Mouse (Mus musculus): ENCODE data around the gene Gm14124. TPM values are rescaled to one million over a fixed set of nuclear protein-coding genes. Genes with fewer than 3 reads are reported as not detected.
"Not testable (repeated sequence)": the region's sequence is repeated elsewhere in the genome, so short reads cannot be mapped to it uniquely, and the experiment has no call there.

Gene Gm14124
- total and polyA plus RNA-seq, 3 experiments: 5.1 to 10.4 (median 6.5) TPM

DNA sequence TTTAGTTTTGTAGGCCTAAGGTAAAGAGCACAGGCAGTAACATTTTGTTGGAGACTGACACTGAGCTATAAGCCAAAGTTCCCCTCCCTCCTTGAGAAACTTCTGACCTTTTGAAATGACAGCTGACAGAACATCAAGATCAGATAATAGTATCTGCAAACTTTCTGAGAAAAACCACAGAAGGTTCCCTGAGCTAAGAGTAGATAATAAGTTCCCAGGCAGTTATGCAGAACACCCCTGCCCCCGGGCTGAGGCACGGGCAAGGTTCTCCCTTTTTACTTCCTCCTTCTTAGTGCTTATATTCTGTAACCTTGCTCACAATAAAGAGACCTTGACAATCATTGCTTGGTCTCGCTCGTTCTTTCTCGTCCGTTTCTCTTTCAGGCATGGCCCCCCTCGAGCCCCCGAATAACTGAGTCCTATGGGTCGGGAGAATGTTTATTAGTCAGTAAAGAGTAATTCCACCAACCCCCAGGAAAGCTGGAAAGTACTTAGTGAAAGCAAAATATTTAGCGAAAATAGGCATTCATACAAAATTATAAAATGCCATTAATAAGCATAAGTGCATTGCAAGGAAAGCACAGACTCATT is 50.0 kb downstream of the Gm14124 start:
- Histone ChIP-seq H3K27ac (ENCODE audit: insufficient read depth, low read depth) (no peak overlapping the region), H3K4me1 (ENCODE audit: control insufficient read depth in 1 of 2, insufficient read depth in 2 of 2) (peaks cover 0 to 20% of the 10 kb centered on the region in 2 experiments; a peak in 2 of 4 replicates), H3K4me2 (ENCODE audit: insufficient read depth, low read depth, poor library complexity, severe bottlenecking) (no peak overlapping the region), H3K36me3 (replicated peaks in 1 of 2; ENCODE audit: control insufficient read depth in 1 of 2, insufficient read depth in 1 of 2, low read length in 1 of 2) (no peaks in the 10 kb centered on the region), H3K9ac (ENCODE audit: insufficient read depth, low read depth) (no peak overlapping the region), H3K27me3 (replicated peaks) (no peaks in the 10 kb centered on the region), H3K79me2 (replicated peaks; ENCODE audit: control insufficient read depth, extremely low read depth, insufficient read depth, poor library complexity, severe bottlenecking) (peaks cover 6% of the 10 kb centered on the region), H3K4me3 (replicated peaks in 1 of 3; ENCODE audit: low read depth in 2 of 3, low read length in 2 of 3, poor library complexity in 1 of 3) (no peak overlapping the region), H3K9me3 (replicated peaks; ENCODE audit: low read length) (no peaks in the 10 kb centered on the region)
- in situ Hi-C loops (cut with MboI; ENCODE audit: low pct_ligation_motif_present, low pct_unique_long_range_greater_than_20kb, low sequenced_read_pairs): no loop called here
- dilution Hi-C loops (cut with MboI; ENCODE audit: extremely low pct_ligation_motif_present, extremely low pct_unique_long_range_greater_than_20kb, low sequenced_read_pairs): no loop called here
- TF ChIP-seq ZMIZ1 (IDR thresholded peaks at IDR 0.05; ENCODE audit: low read depth, low read length): no peak
- TF ChIP-seq BHLHE40 (IDR thresholded peaks at IDR 0.05; ENCODE audit: low read depth, low read length): 0 out of 2 replicates have a peak, but pooled peaks have one; percentile 14
- peak; percentile 27 for DNase-seq (ENCODE audit: extremely low read depth)

- Histone ChIP-seq H3K4me2 (ENCODE audit: insufficient read depth, low read depth, poor library complexity, severe bottlenecking) (peak overlapping the region; percentile 77; the same call in 1 of the 2 replicates), H3K36me3 (replicated peaks in 1 of 2; ENCODE audit: control insufficient read depth in 1 of 2, insufficient read depth in 1 of 2, low read length in 1 of 2) (peaks cover 6 to 18% of the 10 kb centered on the region in 2 experiments), H3K4me3 (replicated peaks in 1 of 3; ENCODE audit: low read depth in 2 of 3, low read length in 2 of 3, poor library complexity in 1 of 3) (peak overlapping the region; percentile 59 to 96 (median 67)), H3K9ac (ENCODE audit: insufficient read depth, low read depth) (peak overlapping the region; percentile 75), H3K4me1 (ENCODE audit: control insufficient read depth in 1 of 2, insufficient read depth in 2 of 2) (peaks cover 0 to 33% of the 10 kb centered on the region in 2 experiments; a peak in 2 of 4 replicates), H3K79me2 (replicated peaks; ENCODE audit: control insufficient read depth, extremely low read depth, insufficient read depth, poor library complexity, severe bottlenecking) (peaks cover 29% of the 10 kb centered on the region)
- H3K9me3 ChIP-seq (replicated peaks; ENCODE audit: low read length); H3K27me3 ChIP-seq (replicated peaks); in situ Hi-C loops (cut with MboI; ENCODE audit: low pct_ligation_motif_present, low pct_unique_long_range_greater_than_20kb, low sequenced_read_pairs); H3K27ac ChIP-seq (ENCODE audit: insufficient read depth, low read depth); dilution Hi-C loops (cut with MboI; ENCODE audit: extremely low pct_ligation_motif_present, extremely low pct_unique_long_range_greater_than_20kb, low sequenced_read_pairs): not testable (repeated sequence)
- TF ChIP-seq TBP (conservative IDR thresholded peaks at IDR 0.05; ENCODE audit: low read depth, low read length) (peak; percentile 71; the same call in 1 of the 2 replicates), SIN3A (IDR thresholded peaks at IDR 0.05; ENCODE audit: low read length) (peak; percentile 86), NRF1 (IDR thresholded peaks at IDR 0.05; ENCODE audit: low read depth, low read length) (0 out of 2 replicates have a peak, but pooled peaks have one; percentile 9), MXI1 (IDR thresholded peaks at IDR 0.05; ENCODE audit: low read depth, low read length) (peak; percentile 96), MYC (IDR thresholded peaks at IDR 0.05; ENCODE audit: low read depth, low read length) (peak; percentile 91), ELF1 (IDR thresholded peaks at IDR 0.05; ENCODE audit: low read depth, low read length) (peak; percentile 80), CHD2 (IDR thresholded peaks at IDR 0.05; ENCODE audit: low read length) (peak; percentile 47; the same call in 1 of the 2 replicates), KAT2A (IDR thresholded peaks at IDR 0.05; ENCODE audit: insufficient replicate concordance, low read length) (peak; percentile 72; the same call in 1 of the 2 replicates), HCFC1 (IDR thresholded peaks at IDR 0.05; ENCODE audit: low read depth, low read length) (peak; percentile 75), MAX (IDR thresholded peaks at IDR 0.05; ENCODE audit: low read length) (peak; percentile 90), POLR2A (IDR thresholded peaks at IDR 0.05; ENCODE audit: low read depth, low read length) (peak; percentile 65), NELFE (IDR thresholded peaks at IDR 0.05; ENCODE audit: low read depth, low read length) (peak; percentile 57; the same call in 1 of the 2 replicates), TCF12 (IDR thresholded peaks at IDR 0.05; ENCODE audit: low read depth, low read length) (peak; percentile 21; the same call in 1 of the 2 replicates), POLR2AphosphoS2 (IDR thresholded peaks at IDR 0.05; ENCODE audit: low read depth, low read length) (0 out of 2 replicates have a peak, but pooled peaks have one; percentile 34)
- DNase-seq (ENCODE audit: extremely low read depth): peak; percentile 90
Observed at GRCm38 (mm10) chr2:150310952-150311884, 53.9 kb downstream of the Gm14124 start.

Data from CH12.LX (cell line).